In the genomic region with DNA sequence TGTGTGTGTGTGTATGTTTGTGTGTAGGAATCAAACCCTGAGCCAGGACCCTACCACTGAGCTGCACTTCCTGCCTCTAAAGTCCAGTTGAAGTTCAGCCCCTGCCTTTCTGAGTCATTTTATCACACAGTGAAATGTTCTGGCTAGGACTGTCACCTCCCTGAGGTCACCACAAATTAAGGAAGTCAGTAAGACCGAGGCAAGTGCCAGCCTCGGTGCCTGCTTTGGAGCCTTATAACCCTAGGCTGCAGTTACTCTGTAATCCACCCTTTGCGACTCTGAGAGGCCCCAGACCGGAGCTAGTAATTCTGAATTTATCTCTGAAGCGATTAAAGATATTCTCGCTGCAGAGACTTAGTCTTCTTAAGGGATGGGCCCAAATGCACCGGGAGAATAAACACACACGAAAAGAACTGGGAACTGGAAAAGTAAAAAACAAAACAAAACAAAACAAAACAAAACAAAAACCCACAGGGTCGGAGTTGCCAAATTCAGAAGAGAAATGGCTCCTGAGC, we compare ENCODE assay signal across 8 mouse cellular contexts.
A peak's percentile ranks its signal among the peaks of the same experiment; 100 is the strongest.
DNase-seq lines count a peak whose midpoint lies in the region; ATAC-seq and TF ChIP-seq lines count a peak whose summit lies in the region.

No protein-coding gene starts in this region.

- no peaks in the 10 kb centered on the region for H3K36me3 ChIP-seq in heart, embryonic 10.5 days
- H3K36me3 ChIP-seq in stomach, embryonic 14.5 days (ENCODE audit: control insufficient read depth, insufficient read depth, low read length) = no peaks in the 10 kb centered on the region

- H3K27me3 ChIP-seq in heart, embryonic 10.5 days (ENCODE audit: insufficient read depth, poor library complexity, severe bottlenecking) = no peaks in the 10 kb centered on the region
- H3K27me3 ChIP-seq in stomach, embryonic 14.5 days (ENCODE audit: control insufficient read depth, insufficient read depth, low read length) = no peaks in the 10 kb centered on the region

- WGBS in heart, embryonic 10.5 days = 10% methylated on average over 9 of the region's 9 CpGs
- WGBS in stomach, embryonic 14.5 days = 6% methylated on average over 9 of the region's 9 CpGs

- ATAC-seq in stomach, embryonic 14.5 days (ENCODE audit: insufficient number of reproducible peaks, insufficient read depth, low FRiP score, low read depth) = no peak

- peak overlapping the region; percentile 59 for H3K4me2 ChIP-seq in stomach, embryonic 14.5 days (replicated peaks; ENCODE audit: low read depth, low read length)

- H3K4me1 ChIP-seq in bone marrow macrophage, adult 2 months (ENCODE audit: control insufficient read depth, insufficient read depth, low read length) = peaks cover 35% of the 10 kb centered on the region
- H3K4me1 ChIP-seq in heart, embryonic 10.5 days = peaks cover 45% of the 10 kb centered on the region
- peaks cover 38% of the 10 kb centered on the region for H3K4me1 ChIP-seq in stomach, embryonic 14.5 days (ENCODE audit: control insufficient read depth, insufficient read depth, low read length)

- no peak for TF ChIP-seq CTCF in bone marrow macrophage, adult 2 months (IDR thresholded peaks at IDR 0.05; ENCODE audit: low read depth, low read length)

- TF ChIP-seq POLR2A in bone marrow macrophage, adult 2 months (IDR thresholded peaks at IDR 0.05; ENCODE audit: borderline replicate concordance, low read depth, low read length) = no peak

- H3K9ac ChIP-seq in stomach, embryonic 14.5 days (replicated peaks; ENCODE audit: low read depth, low read length) = peak overlapping the region; percentile 49; the same call in 1 of the 2 replicates

- no peaks in the 10 kb centered on the region for H3K9me3 ChIP-seq in heart, embryonic 10.5 days
- no peaks in the 10 kb centered on the region for H3K9me3 ChIP-seq in stomach, embryonic 14.5 days (ENCODE audit: control insufficient read depth, low read depth, low read length)

- H3K27ac ChIP-seq in bone marrow macrophage, adult 2 months (ENCODE audit: insufficient read depth, low read depth, low read length) = peak overlapping the region; percentile 80
- peak overlapping the region; percentile 90 for H3K27ac ChIP-seq in heart, embryonic 10.5 days
- peak overlapping the region; percentile 94 for H3K27ac ChIP-seq in stomach, embryonic 14.5 days (ENCODE audit: low read length)

- peak overlapping the region; percentile 53 for H3K4me3 ChIP-seq in bone marrow macrophage, adult 2 months (ENCODE audit: insufficient read depth, low read length)
- peak overlapping the region; percentile 56 for H3K4me3 ChIP-seq in heart, embryonic 10.5 days
- peak overlapping the region; percentile 23 for H3K4me3 ChIP-seq in stomach, embryonic 14.5 days (ENCODE audit: low read depth, low read length)

- DNase-seq in adrenal gland, adult (ENCODE audit: inconsistent age in 2 of 2, low spot score in 1 of 2) = peak; percentile 49 to 82
- no peak for DNase-seq in adrenal gland, postnatal 4 days (ENCODE audit: low spot score in 2 of 2)
- DNase-seq in heart, embryonic 10.5 days (ENCODE audit: low spot score) = no peak
- peak; percentile 55 for DNase-seq in kidney, adult 9 months
- DNase-seq in lung, postnatal 25 days (ENCODE audit: low spot score) = peak; percentile 53
- DNase-seq in cerebellum, adult 11 months = no peak

Comparison
In these comparisons a context has a peak if more than half of its experiments do, and no peak if none do; other contexts are left out.
1. DNase-seq: peak in adrenal gland, adult (2 of 2), kidney, adult 9 months (single experiment) and lung, postnatal 25 days (single experiment); none in adrenal gland, postnatal 4 days (0 of 2), heart, embryonic 10.5 days (single experiment) and cerebellum, adult 11 months (single experiment).
2. Peak in every context shown above with its lines, with median percentiles within 50 percentile points of each other: H3K27ac ChIP-seq and H3K4me3 ChIP-seq.